Mouse (Mus musculus): Measurements from ENCODE around the gene Irf2bp1. TPM values are rescaled to one million over a fixed set of nuclear protein-coding genes. Genes with fewer than 3 reads are reported as not detected.

The Irf2bp1 gene
- polyA plus RNA-seq, 1 experiment from 2014 or later, result 31.1 TPM

GRCm38 (mm10) chr7:19002848-19003498 lies 871 bp upstream of the Irf2bp1 start:
- peak overlapping the region; percentile 92 for H3K27ac ChIP-seq
- WGBS, result 2% methylated on average over 17 of the region's 17 CpGs
- peak; percentile 80 for DNase-seq (ENCODE audit: low spot score)
- H3K27me3 ChIP-seq (ENCODE audit: insufficient read depth, poor library complexity, severe bottlenecking), result no peaks in the 10 kb centered on the region
- peaks cover 33% of the 10 kb centered on the region for H3K36me3 ChIP-seq
- H3K4me3 ChIP-seq, result peak overlapping the region; percentile 53
- peaks cover 90% of the 10 kb centered on the region for H3K4me1 ChIP-seq (replicated peaks)
- H3K9me3 ChIP-seq, result no peaks in the 10 kb centered on the region

- H3K9me3 ChIP-seq, result no peaks in the 10 kb centered on the region
- no peaks in the 10 kb centered on the region for H3K27me3 ChIP-seq (ENCODE audit: insufficient read depth, poor library complexity, severe bottlenecking)
- H3K4me1 ChIP-seq (replicated peaks), result peaks cover 77% of the 10 kb centered on the region
- H3K27ac ChIP-seq, result peak overlapping the region; percentile 96
- H3K36me3 ChIP-seq, result peaks cover 34% of the 10 kb centered on the region
- WGBS, result 10% methylated on average over 34 of the region's 34 CpGs
- peak overlapping the region; percentile 98 for H3K4me3 ChIP-seq
- peak; percentile 49 for DNase-seq (ENCODE audit: low spot score)
These were observed 811 bp downstream of the Irf2bp1 start for GRCm38 (mm10) chr7:19004631-19005079.

DNA sequence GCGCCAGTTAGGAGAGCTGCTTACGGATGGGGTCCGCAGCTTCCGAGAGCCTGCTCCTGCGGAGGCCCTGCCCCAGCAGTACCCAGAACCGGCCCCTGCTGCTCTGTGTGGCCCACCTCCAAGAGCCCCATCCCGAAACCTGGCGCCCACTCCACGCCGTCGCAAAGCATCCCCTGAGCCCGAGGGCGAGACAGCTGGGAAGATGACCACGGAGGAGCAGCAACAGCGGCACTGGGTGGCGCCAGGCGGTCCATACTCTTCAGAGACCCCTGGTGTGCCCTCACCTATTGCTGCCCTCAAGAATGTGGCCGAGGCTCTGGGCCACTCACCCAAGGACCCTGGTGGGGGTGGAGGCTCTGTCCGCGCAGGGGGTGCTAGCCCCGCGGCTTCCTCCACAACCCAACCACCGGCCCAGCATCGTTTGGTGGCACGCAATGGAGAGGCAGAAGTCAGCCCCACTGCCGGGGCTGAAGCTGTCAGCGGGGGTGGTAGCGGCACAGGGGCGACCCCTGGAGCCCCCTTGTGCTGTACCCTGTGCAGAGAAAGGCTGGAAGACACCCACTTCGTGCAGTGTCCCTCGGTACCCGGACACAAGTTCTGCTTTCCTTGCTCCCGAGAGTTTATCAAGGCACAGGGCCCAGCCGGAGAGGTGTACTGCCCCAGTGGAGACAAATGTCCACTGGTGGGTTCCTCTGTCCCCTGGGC lies 1.7 kb downstream of the Irf2bp1 start:
- peaks cover 34% of the 10 kb centered on the region for H3K36me3 ChIP-seq
- H3K27me3 ChIP-seq (ENCODE audit: insufficient read depth, poor library complexity, severe bottlenecking), result no peaks in the 10 kb centered on the region
- DNase-seq (ENCODE audit: low spot score), result no peak
- H3K9me3 ChIP-seq, result no peaks in the 10 kb centered on the region
- no peak overlapping the region for H3K27ac ChIP-seq
- H3K4me3 ChIP-seq, result peak overlapping the region; percentile 98
- WGBS, result 82% methylated on average over 34 of the region's 34 CpGs
- H3K4me1 ChIP-seq (replicated peaks), result peaks cover 69% of the 10 kb centered on the region

- no peaks in the 10 kb centered on the region for H3K27me3 ChIP-seq (ENCODE audit: insufficient read depth, poor library complexity, severe bottlenecking)
- no peaks in the 10 kb centered on the region for H3K9me3 ChIP-seq
- peak overlapping the region; percentile 98 for H3K4me3 ChIP-seq
- peaks cover 34% of the 10 kb centered on the region for H3K36me3 ChIP-seq
- H3K27ac ChIP-seq, result no peak overlapping the region
- WGBS, result 9% methylated on average over 12 of the region's 12 CpGs
- DNase-seq (ENCODE audit: low spot score), result peak; percentile 85
- peaks cover 60% of the 10 kb centered on the region for H3K4me1 ChIP-seq (replicated peaks)
These were observed 2.6 kb downstream of the Irf2bp1 start for GRCm38 (mm10) chr7:19006476-19006875.

DNA sequence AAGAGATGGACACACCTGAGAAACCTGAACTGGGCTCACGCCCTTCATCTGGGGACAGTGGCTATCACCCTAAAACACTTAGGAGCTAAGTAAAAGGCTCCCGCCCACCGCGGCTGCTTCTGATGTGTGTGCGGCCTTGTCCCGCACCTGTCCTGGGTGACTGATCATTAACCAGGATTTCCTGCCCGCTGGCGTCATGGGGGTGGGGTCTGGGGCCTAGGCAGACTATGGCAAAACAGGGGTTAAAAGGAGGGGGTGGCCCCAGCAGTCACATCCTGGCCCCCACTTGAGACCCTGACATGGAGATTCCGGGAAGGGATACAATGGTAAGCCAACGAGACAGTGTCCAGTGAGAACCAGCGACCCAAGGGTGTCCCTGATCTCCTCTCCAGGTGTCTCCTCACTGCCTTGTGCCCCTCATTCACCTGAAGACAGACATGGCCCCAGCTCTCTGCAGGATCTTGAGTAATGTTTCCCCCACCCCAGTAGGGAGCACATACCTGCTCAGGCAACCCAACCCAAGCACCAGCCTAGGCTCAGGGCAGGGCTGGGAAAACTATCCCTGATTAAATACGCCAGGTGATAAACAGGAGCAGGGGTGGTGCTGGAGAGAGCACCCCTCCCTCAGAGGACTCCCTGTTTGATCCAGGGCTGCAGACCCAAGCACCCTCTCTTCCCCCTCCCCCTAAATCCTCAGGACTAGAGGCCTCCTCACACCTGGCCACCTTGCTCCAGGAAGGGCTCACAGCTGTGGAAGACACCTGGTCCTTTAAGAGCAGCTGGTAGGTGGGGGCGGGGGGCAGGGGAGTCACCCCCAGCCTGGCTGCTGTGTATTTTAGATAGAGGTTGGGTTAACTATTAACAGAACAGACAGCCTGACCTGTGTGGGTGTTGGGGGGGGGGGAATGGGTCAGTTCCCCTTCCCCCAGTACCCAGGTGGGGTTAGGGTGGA lies 3.5 kb downstream of the Irf2bp1 start:
- no peak for DNase-seq (ENCODE audit: low spot score)
- no peaks in the 10 kb centered on the region for H3K27me3 ChIP-seq (ENCODE audit: insufficient read depth, poor library complexity, severe bottlenecking)
- H3K4me1 ChIP-seq (replicated peaks), result peaks cover 60% of the 10 kb centered on the region
- peak overlapping the region; percentile 98; the same call in 1 of the 2 replicates for H3K4me3 ChIP-seq
- H3K9me3 ChIP-seq, result no peaks in the 10 kb centered on the region
- no peak overlapping the region for H3K27ac ChIP-seq
- 83% methylated on average over 13 of the region's 13 CpGs for WGBS
- peaks cover 34% of the 10 kb centered on the region for H3K36me3 ChIP-seq

DNA sequence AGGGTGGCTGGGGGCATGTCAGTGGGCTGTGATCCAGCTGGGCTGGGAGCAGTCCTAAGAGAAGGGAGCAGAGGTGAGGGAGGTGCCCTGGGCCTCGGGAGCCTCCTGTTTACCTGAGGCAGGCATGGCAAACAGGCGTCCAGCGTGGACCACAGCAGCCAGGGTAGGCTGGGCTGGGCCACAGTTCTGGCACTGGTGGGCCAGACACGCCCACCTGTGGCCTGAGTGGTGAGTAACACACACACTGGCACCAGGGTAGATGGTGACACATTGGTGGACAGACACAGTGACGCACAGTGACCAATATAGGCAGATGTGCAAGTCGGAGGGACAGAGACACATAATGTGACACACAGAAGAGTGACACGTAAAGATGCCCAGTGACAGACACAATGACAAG lies 6.7 kb downstream of the Irf2bp1 start:
- peaks cover 45% of the 10 kb centered on the region for H3K4me1 ChIP-seq (replicated peaks)
- H3K9me3 ChIP-seq, result no peaks in the 10 kb centered on the region
- no peak overlapping the region for H3K4me3 ChIP-seq
- DNase-seq (ENCODE audit: low spot score), result no peak
- no peak overlapping the region for H3K27ac ChIP-seq
- WGBS, result 81% methylated on average over 7 of the region's 7 CpGs
- H3K36me3 ChIP-seq, result peaks cover 24% of the 10 kb centered on the region
- H3K27me3 ChIP-seq (ENCODE audit: insufficient read depth, poor library complexity, severe bottlenecking), result peaks cover 9% of the 10 kb centered on the region

GRCm38 (mm10) chr7:19012025-19012621 lies 8.3 kb downstream of the Irf2bp1 start:
- Histone ChIP-seq H3K27ac (peak overlapping the region; percentile 89), H3K27me3 (ENCODE audit: insufficient read depth, poor library complexity, severe bottlenecking) (peaks cover 9% of the 10 kb centered on the region), H3K4me3 (peak overlapping the region; percentile 52), H3K4me1 (replicated peaks) (peaks cover 31% of the 10 kb centered on the region), H3K9me3 (no peaks in the 10 kb centered on the region), H3K36me3 (peaks cover 10% of the 10 kb centered on the region)
- 2% methylated on average over 31 of the region's 31 CpGs for WGBS
- peak; percentile 34 for DNase-seq (ENCODE audit: low spot score)

- Histone ChIP-seq H3K9me3 (no peaks in the 10 kb centered on the region), H3K27ac (0 out of 2 replicates have a peak overlapping the region, but pooled peaks have one; percentile 89), H3K27me3 (ENCODE audit: insufficient read depth, poor library complexity, severe bottlenecking) (peaks cover 9% of the 10 kb centered on the region), H3K4me3 (0 out of 2 replicates have a peak overlapping the region, but pooled peaks have one; percentile 52), H3K36me3 (peaks cover 2% of the 10 kb centered on the region), H3K4me1 (replicated peaks) (peaks cover 23% of the 10 kb centered on the region)
- DNase-seq (ENCODE audit: low spot score), result no peak
- 46% methylated on average over 2 of the region's 2 CpGs for WGBS
These were observed 9.0 kb downstream of the Irf2bp1 start for GRCm38 (mm10) chr7:19012882-19013281.

DNA sequence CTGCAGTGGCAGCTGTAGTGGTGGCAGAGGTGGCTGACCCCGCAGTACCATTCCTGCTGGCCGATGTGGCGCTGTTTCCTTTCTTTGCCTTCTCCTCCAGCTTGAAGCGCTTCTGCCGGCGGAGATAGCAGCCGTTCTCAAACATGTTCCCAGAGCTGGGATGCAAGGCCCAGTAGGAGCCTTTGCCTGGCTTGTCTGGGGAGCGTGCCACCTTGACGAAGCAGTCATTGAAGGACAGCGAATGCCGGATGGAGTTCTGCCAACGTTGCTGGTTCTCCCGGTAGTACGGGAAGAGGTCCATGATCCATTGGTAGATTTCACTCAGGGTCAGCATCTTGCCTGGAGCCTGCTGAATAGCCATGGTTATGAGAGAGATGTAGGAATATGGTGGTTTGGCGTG lies 10.6 kb downstream of the Irf2bp1 start:
- WGBS, result 64% methylated on average over 15 of the region's 15 CpGs

DNA sequence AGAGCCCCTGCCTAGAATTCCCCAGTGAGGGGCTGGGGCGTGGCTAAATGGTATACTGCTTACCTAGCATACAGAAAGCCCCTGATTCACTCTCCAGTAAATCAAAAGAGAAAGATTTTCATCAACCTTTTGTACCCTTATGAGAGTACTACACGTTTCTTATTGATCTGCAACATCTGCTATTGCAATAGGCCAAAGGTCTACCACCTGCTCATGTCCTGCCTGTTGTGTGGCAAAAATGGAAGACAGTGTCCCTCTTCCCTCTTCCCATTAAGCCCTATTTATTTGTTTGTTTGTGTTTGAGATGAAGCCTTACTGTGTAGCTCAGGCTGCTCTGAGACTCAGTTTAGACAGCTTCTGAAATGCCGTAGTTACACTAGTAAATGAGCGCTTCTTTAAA lies 12.2 kb downstream of the Irf2bp1 start:
- Histone ChIP-seq H3K27me3 (ENCODE audit: insufficient read depth, poor library complexity, severe bottlenecking) (peaks cover 18% of the 10 kb centered on the region), H3K9me3 (0 out of 2 replicates have a peak, but pooled peaks cover 2% of the 10 kb centered on the region), H3K4me3 (no peak overlapping the region), H3K27ac (no peak overlapping the region), H3K36me3 (no peaks in the 10 kb centered on the region), H3K4me1 (replicated peaks) (peaks cover 22% of the 10 kb centered on the region)
- DNase-seq (ENCODE audit: low spot score), result no peak
- WGBS, result 90% methylated on average over 4 of the region's 4 CpGs

More for the DNA sequence above, 10.6 kb downstream of the Irf2bp1 start:
- H3K36me3 ChIP-seq, result no peaks in the 10 kb centered on the region
- H3K27me3 ChIP-seq (ENCODE audit: insufficient read depth, poor library complexity, severe bottlenecking), result peaks cover 9% of the 10 kb centered on the region
- H3K9me3 ChIP-seq, result 0 out of 2 replicates have a peak, but pooled peaks cover 2% of the 10 kb centered on the region
- peaks cover 22% of the 10 kb centered on the region for H3K4me1 ChIP-seq (replicated peaks)
- DNase-seq (ENCODE audit: low spot score), result no peak
- H3K4me3 ChIP-seq, result no peak overlapping the region
- H3K27ac ChIP-seq, result peak overlapping the region; percentile 23; the same call in 1 of the 2 replicates

- no peak for DNase-seq (ENCODE audit: low spot score)
- H3K27ac ChIP-seq, result no peak overlapping the region
- H3K36me3 ChIP-seq, result no peaks in the 10 kb centered on the region
- H3K4me1 ChIP-seq (replicated peaks), result peaks cover 8% of the 10 kb centered on the region
- H3K9me3 ChIP-seq, result 0 out of 2 replicates have a peak, but pooled peaks cover 2% of the 10 kb centered on the region
- WGBS, result 89% methylated on average over 7 of the region's 7 CpGs
- H3K4me3 ChIP-seq, result no peak overlapping the region
- H3K27me3 ChIP-seq (ENCODE audit: insufficient read depth, poor library complexity, severe bottlenecking), result peaks cover 37% of the 10 kb centered on the region
These were observed 14.1 kb downstream of the Irf2bp1 start for GRCm38 (mm10) chr7:19017909-19018308.

DNA sequence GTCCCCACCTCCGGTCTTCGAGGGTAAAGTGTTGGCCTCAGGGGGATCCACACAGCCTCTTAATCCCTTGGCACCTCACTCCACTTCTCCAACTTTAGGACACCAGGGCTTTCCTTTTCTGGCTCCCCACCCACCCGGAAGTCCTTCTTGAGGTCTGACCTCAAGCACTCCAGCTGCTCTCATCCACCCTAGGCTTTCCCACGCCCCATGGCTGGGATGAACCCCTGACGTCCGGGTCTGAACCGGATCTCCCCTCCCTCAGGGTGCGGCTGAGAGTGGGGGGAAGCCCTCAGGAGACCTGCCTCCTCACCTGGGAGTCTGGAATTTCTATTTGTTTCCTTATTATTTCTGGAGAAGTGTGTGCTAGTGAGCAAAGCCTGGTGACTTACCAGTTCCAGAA lies 17.2 kb downstream of the Irf2bp1 start:
- 0 out of 2 replicates have a peak, but pooled peaks cover 6% of the 10 kb centered on the region for H3K9me3 ChIP-seq
- 26% methylated on average over 8 of the region's 8 CpGs for WGBS
- peaks cover 29% of the 10 kb centered on the region for H3K4me1 ChIP-seq (replicated peaks)
- no peaks in the 10 kb centered on the region for H3K36me3 ChIP-seq
- no peak for DNase-seq (ENCODE audit: low spot score)
- no peak overlapping the region for H3K27ac ChIP-seq
- H3K4me3 ChIP-seq, result no peak overlapping the region
- peaks cover 38% of the 10 kb centered on the region for H3K27me3 ChIP-seq (ENCODE audit: insufficient read depth, poor library complexity, severe bottlenecking)

All from hindbrain, embryonic 10.5 days (tissue).